ENCODE assay signal across 8 mouse cellular contexts in genomic region chr7:30649591-30650540, GRCm38 (mm10). TPM values are rescaled to one million over a fixed set of nuclear protein-coding genes. Genes with fewer than 3 reads are reported as not detected.
A peak's percentile ranks its signal among the peaks of the same experiment; 100 is the strongest.
DNase-seq lines count a peak whose midpoint lies in the region; ATAC-seq lines count a peak whose summit lies in the region.

Gene Rbm42, minus strand, starts transcription at chr7:30650317.

- peak; percentile 99 for ATAC-seq in inflammation-experienced regulatory T-cells, adult 6 months
- ATAC-seq in megakaryocyte-erythroid progenitor cell, adult 5-6 weeks (replicated peaks; ENCODE audit: low FRiP score, low TSS enrichment, poor library complexity, severe bottlenecking) = peak; percentile 100

- peak; percentile 99 for DNase-seq in adrenal gland, adult (ENCODE audit: inconsistent age in 2 of 2, low spot score in 1 of 2)
- DNase-seq in embryo, embryonic 10.5 days (ENCODE audit: low spot score) = peak; percentile 100
- DNase-seq in gastrocnemius, postnatal 14 days = peak; percentile 99
- peak; percentile 99 for DNase-seq in left cerebral cortex, postnatal 10 days (ENCODE audit: extremely low spot score in 1 of 2, low spot score in 2 of 2)
- peak; percentile 98 for DNase-seq in right cerebral cortex, postnatal 25 days
- DNase-seq in urinary bladder, postnatal 4 days (ENCODE audit: low spot score in 2 of 2) = peak; percentile 97

- intact Hi-C loops in gastrocnemius, postnatal 14 days (cut with DNase I; ENCODE audit: low total_unique reads) = no loop called here
- intact Hi-C loops in left cerebral cortex, postnatal 10 days (cut with DNase I) = no loop called here

RNA-seq across cellular contexts. Expression of gene Rbm42, which starts in this region (rescaled TPM):
- total RNA-seq in gastrocnemius, postnatal 14 days (2021) = 10 to 100 TPM; 35.4 to 37.3 TPM
- polyA plus RNA-seq in inflammation-experienced regulatory T-cells, adult 6 months (2017; shearing (Covaris generic)) = 10 to 100 TPM; 21.7 to 30.7 (median 28.0) TPM
- total RNA-seq in left cerebral cortex, postnatal 10 days (2021) = 10 to 100 TPM; 68.0 to 72.2 TPM
- total RNA-seq in megakaryocyte-erythroid progenitor cell, adult 5-6 weeks (2014; fragmentation: Nextera tagmentation) = 48.3 and 48.6 TPM in 2 replicates
- total RNA-seq in megakaryocyte-erythroid progenitor cell, adult 5-6 weeks (2017) = 29.1 and 53.0 TPM in 2 replicates

Comparison
In these comparisons a context has a peak if more than half of its experiments do, and no peak if none do; other contexts are left out.
1. Peak in every context shown above with its lines: DNase-seq and ATAC-seq.